Mouse (Mus musculus): ENCODE data around the gene St6gal1.

St6gal1 gene

DNA sequence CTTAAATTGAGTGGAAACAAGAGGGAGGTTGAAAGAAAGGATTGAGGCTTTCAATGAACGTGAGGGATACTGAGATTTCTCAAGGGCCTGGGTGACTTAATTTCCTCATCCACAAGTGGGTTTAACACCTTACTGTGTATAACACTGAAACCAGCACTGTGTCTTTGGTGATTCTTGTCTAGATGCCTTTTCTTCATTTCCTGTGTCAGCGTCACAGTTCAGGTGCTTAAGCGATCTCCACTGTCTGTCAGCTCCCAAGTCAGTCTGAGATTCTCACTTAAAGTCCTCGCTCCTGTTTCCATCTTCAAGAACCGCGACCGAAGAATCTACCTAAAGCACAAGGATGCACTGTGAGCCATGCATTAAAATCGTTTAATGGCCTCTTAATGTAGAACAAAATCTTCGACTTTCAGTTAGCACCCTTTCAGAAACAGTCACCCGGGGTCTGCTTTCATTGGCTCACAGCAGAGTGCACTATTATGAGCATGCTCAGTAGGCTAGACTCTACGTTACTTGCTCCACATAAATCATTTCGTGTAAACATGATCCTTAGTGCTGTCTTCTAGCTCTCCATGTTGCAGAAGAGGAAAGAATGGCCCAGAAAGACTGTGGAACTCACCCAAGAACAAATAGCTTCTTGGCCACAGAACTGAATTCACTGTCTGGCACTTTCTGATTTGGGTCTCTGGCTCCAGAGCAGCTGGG is 1.2 kb upstream of the St6gal1 start:
- in situ Hi-C loops (cut with MboI; ENCODE audit: unreplicated experiment in 2 of 2) = loop anchor here (10.0 kb wide), 3 partner anchors 151 to 671 kb away; partner anchors contain the start of gene Sst (in 1 of the 2)

GRCm38 (mm10) chr16:23223871-23224469 is 570 bp upstream of the St6gal1 start:
- in situ Hi-C loops (cut with MboI; ENCODE audit: unreplicated experiment in 2 of 2) = loop anchor here (10.0 kb wide), 3 partner anchors 151 to 671 kb away; partner anchors contain the start of gene Sst (in 1 of the 2)

- in situ Hi-C loops (cut with MboI; ENCODE audit: unreplicated experiment in 2 of 2) = loop anchor here (5.0 to 10.0 kb wide), 5 partner anchors 47 to 670 kb away; partner anchors contain the start of gene Sst (in 1 of the 2)
These were observed 655 bp downstream of the St6gal1 start for GRCm38 (mm10) chr16:23225069-23225721.

DNA sequence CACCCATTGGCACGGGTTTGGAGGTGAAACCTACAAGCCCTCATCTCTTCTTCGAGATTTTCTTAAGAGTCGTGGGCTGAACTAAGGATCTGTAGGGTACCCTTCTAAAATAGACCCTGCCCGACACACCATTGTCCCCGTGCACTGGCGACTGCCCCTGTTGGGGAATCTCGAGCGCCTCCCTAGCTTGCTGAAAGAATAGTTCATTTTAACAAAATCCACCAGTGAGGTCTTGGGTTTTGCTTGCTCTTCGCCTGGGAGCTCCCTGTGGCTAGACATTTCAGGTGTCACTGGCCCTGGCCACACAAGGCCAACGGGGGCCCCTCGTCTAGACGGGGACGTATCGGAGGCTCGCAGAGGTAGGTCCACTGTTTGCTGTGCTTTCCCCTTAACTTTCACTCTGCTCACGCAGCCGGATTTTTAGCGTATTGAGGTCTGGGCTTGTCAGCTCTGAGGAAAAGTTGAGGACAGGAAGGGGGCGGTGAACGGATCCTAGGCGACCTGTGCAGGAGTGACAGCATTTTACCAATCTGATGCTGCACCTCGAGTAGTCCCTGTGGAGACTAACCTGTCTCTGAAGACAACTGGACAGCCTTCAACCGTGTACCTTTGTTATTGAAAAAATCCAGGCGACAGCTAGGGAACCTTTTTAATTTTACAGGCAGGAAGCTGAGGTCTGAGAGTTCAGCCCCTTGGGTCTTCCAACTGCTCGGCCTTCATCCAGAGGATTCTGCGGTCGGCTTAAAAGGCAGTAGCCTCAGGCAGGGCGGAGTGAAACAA is 1.5 kb downstream of the St6gal1 start:
- in situ Hi-C loops (cut with MboI; ENCODE audit: unreplicated experiment in 2 of 2) = loop anchor here (5.0 to 10.0 kb wide), 5 partner anchors 46 to 669 kb away; partner anchors contain the start of gene Sst (in 1 of the 2)

- in situ Hi-C loops (cut with MboI; ENCODE audit: unreplicated experiment in 2 of 2) = loop anchor here (5.0 to 10.0 kb wide), 5 partner anchors 46 to 668 kb away; partner anchors contain the start of gene Sst (in 1 of the 2)
These were observed 2.2 kb downstream of the St6gal1 start for GRCm38 (mm10) chr16:23226601-23227351.

DNA sequence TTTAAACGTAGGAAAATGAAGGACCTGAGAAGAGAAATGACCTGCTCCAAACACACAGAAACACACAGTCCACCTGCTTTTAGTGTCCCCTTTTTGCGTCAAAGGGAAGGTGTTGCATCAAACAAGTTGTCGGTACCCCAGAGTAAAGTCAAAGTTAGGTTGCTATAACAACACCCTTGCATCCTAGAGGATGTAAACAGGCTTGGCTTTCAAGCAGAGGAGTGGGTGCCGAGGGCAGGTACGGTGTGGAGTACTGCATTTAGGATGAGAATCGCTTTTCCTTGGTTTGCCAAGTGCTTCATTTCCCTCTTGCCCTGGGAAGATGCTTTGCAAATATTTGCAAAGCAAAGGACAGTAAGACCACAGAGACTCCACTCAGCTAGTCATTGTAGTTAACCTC is 3.3 kb downstream of the St6gal1 start:
- in situ Hi-C loops (cut with MboI; ENCODE audit: unreplicated experiment in 2 of 2) = loop anchor here (5.0 to 10.0 kb wide), 5 partner anchors 44 to 667 kb away; partner anchors contain the start of gene Sst (in 1 of the 2)

DNA sequence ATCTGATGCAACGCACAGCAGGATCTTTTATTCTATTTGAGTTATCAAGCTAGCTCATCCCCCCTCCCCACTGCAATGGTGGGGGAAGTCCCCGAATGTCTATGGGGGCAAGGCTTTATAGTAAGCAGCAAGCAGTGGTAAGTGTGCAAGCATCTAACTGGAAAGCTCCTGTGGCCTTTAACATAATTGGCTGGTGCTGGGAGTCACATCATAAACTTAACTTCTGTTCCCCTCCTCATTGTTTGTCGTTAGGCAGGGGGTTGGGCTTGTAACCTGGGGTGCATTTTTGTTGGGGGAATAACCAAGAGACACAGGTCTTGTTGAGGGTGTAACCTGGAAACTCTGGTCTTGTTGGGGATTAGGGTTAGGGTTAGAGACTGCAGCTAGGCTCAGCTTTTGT is 3.9 kb downstream of the St6gal1 start:
- in situ Hi-C loops (cut with MboI; ENCODE audit: unreplicated experiment in 2 of 2) = loop anchor here (5.0 to 10.0 kb wide), 5 partner anchors 44 to 666 kb away; partner anchors contain the start of gene Sst (in 1 of the 2)

DNA sequence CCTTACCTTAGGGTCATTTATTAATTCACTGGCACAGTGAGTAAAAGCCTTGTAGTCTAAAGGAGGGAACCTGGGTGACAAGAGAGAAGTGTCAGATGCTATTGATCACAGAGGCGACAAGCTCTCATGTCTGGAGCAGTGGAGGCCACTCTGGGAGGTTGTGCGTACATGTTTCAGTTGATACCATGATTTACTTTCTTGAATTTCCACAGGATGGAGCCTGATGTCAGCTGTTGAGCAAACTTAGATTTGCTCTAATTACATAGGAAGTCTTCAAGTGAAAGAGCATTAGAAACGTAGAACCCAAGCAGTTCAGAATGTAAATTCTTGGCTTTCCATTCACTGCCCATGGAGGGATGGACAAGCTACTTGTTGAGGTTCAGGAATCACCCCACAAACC is 5.4 kb downstream of the St6gal1 start:
- in situ Hi-C loops (cut with MboI; ENCODE audit: unreplicated experiment in 2 of 2) = loop anchor here (5.0 to 10.0 kb wide), 5 partner anchors 42 to 665 kb away; partner anchors contain the start of gene Sst (in 1 of the 2)

DNA sequence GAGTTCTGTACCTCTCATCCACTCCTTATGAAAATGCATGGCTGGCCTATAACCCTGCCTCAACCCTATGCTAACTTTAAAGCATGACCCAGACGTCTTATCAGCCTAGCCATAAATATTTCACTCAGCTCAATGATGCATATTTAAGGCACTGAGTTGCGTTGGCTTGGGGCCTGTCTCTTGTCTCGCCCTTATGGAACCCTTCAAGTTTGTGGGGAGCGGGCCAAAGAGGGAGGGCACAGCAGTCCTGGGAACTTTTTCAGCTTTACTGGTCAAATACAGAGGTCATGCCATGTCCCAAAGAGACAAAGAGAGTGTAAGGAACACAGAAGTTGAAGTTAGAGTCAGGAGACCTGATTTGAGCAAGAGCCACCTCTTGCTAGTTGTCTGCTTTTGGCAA is 6.6 kb downstream of the St6gal1 start:
- in situ Hi-C loops (cut with MboI; ENCODE audit: unreplicated experiment in 2 of 2) = loop anchor here in 1 of 2 experiments (5.0 kb wide), 1 partner anchor 41 kb away; no protein-coding TSS in a partner anchor

DNA sequence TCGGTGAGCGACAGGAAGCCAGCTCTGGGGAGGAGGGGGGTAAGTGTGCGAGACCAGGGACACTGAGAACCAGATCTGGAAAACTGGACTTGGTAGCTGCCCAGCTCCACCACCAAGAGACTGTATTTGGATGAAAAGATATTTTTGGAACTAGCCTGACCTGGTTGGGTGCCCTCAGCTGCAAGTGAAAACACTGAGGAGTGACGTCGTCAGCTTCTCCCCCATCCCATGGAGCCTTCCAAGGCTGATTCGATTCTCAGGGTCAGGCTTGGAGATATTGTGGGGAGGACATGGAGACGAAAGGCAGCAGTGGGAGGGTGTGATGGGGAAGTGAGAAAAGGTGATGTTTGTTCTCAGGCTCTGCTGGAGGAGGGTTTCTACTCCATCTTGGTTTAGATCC is 8.2 kb downstream of the St6gal1 start:
- in situ Hi-C loops (cut with MboI; ENCODE audit: unreplicated experiment in 2 of 2) = loop anchor here in 1 of 2 experiments (5.0 kb wide), 1 partner anchor 40 kb away; no protein-coding TSS in a partner anchor

DNA sequence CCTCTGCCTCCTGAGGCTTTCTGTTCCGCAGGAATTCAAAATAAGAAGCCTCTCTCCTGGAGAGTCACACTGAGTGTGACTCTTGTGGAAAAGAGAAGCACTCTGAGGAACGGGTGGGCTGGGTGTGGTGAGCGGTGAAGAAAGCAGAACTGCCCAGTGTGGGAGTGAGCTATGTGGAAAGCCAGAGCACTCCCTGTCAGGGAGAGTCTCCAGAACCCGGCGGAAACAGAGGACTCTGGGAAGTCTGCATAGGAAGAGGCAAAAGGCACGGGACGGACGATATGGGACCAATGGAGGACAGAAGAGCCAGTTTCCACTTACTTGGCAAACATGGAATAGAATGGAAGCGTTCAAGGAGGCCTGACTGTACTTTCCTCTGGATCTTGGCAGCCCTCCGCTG is 9.0 kb downstream of the St6gal1 start:
- in situ Hi-C loops (cut with MboI; ENCODE audit: unreplicated experiment in 2 of 2) = loop anchor here in 1 of 2 experiments (5.0 kb wide), 1 partner anchor 39 kb away; no protein-coding TSS in a partner anchor

- in situ Hi-C loops (cut with MboI; ENCODE audit: unreplicated experiment in 2 of 2) = loop anchor here in 1 of 2 experiments (5.0 kb wide), 1 partner anchor 38 kb away; no protein-coding TSS in a partner anchor
These were observed 10.0 kb downstream of the St6gal1 start for GRCm38 (mm10) chr16:23234557-23234956.

GRCm38 (mm10) chr16:23235173-23235694 is 10.7 kb downstream of the St6gal1 start:
- in situ Hi-C loops (cut with MboI; ENCODE audit: unreplicated experiment in 2 of 2) = no loop called here

DNA sequence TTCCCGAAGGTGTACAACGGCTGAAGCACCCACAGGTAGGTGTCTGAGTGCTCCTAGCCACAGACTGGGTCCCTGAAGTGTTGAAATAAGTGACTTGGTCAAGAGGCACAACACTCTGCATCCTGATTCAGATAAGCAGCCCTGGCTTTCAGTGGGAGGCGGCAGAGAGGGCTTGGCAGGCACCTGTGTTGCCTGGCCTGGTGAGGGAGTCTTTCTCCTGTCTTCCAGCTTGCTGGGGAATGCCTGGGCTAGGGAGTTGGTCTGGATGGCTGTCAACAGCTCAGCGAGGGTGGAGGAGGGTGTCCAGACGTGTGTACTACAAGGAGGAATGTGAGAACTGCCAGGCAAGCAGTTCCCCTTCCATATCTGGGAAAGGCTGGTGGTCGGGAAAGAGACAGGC is 15.0 kb downstream of the St6gal1 start:
- in situ Hi-C loops (cut with MboI; ENCODE audit: unreplicated experiment in 2 of 2) = no loop called here

GRCm38 (mm10) chr16:23240049-23240949 is 15.8 kb downstream of the St6gal1 start:
- in situ Hi-C loops (cut with MboI; ENCODE audit: unreplicated experiment in 2 of 2) = no loop called here

DNA sequence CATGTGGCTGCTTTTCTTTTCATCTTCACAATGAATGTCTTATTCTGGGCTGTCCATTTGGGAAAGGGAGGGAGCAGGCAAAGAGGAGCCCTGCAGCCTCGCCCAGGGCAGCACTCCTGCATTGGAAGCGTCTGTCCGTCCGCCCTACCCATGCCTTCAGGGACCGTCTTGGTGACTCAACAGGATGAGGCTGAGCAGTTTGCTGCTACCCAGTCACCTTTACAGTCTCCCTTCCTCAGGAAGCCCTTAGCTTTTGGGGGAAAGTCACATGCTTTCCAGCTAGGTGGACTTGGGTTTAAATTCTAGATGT is 16.4 kb downstream of the St6gal1 start:
- in situ Hi-C loops (cut with MboI; ENCODE audit: unreplicated experiment in 2 of 2) = no loop called here

GRCm38 (mm10) chr16:23243726-23244425 is 19.3 kb downstream of the St6gal1 start:
- in situ Hi-C loops (cut with MboI; ENCODE audit: unreplicated experiment in 2 of 2) = no loop called here

- in situ Hi-C loops (cut with MboI; ENCODE audit: unreplicated experiment in 2 of 2) = no loop called here
These were observed 19.9 kb downstream of the St6gal1 start for GRCm38 (mm10) chr16:23244486-23244885.
